ENCODE assay signal across 11 mouse cellular contexts in the genomic region with DNA sequence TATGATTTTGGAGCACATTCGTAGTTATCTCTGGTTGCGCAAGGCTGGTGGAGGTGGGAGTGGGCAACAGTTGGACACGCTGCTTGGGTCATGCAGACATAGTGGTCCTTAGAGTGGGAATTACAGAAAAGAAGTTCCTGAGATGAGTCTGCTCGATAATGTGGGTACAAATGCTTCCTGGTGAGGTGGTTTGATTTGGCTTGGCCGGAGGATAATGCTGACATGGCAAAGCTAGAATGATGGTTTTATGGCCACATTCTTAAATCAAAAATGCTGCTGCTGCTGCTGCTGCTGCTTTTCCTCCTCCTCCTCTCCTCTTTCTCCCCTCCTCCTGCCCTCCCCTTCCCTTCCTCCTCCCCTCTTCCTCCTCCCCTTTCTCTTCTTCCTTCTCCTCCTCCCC. TPM values are rescaled to one million over a fixed set of nuclear protein-coding genes. Genes with fewer than 3 reads are reported as not detected.
DNase-seq lines count a peak whose midpoint lies in the region; ATAC-seq lines count a peak whose summit lies in the region.
"Had no signal": no experiment of that assay in that cellular context is flagged by ENCODE, and none has a peak within 500 bp of the region (broad histone marks: within the 10 kb centered on the region; RNA-seq: fewer than 3 reads in every experiment).

No protein-coding gene starts in this region.

- H3K27me3 ChIP-seq in forebrain, embryonic 12.5 days, result 0 out of 2 replicates have a peak, but pooled peaks cover 6% of the 10 kb centered on the region
- no peaks in the 10 kb centered on the region; the same call in 1 of the 2 replicates for H3K27me3 ChIP-seq in forebrain, embryonic 16.5 days (replicated peaks; ENCODE audit: control insufficient read depth, insufficient read depth, low read length)
- no peaks in the 10 kb centered on the region for H3K27me3 ChIP-seq in lung, embryonic 15.5 days
- no peaks in the 10 kb centered on the region for H3K27me3 ChIP-seq in embryonic facial prominence, embryonic 11.5 days (ENCODE audit: control insufficient read depth, insufficient read depth, low read length)
- H3K27me3 ChIP-seq in limb, embryonic 11.5 days (ENCODE audit: control insufficient read depth, insufficient read depth, low read length), result no peaks in the 10 kb centered on the region
- H3K27me3 ChIP-seq: forebrain, embryonic 13.5 days; neural tube, embryonic 12.5 days had no signal

- WGBS in forebrain, embryonic 12.5 days, result 92% methylated on average over 5 of the region's 5 CpGs
- 93% methylated on average over 5 of the region's 5 CpGs for WGBS in forebrain, embryonic 16.5 days
- WGBS in lung, embryonic 15.5 days, result 73% methylated on average over 5 of the region's 5 CpGs
- WGBS in embryonic facial prominence, embryonic 11.5 days, result 84% methylated on average over 5 of the region's 5 CpGs
- WGBS in limb, embryonic 11.5 days, result 58% methylated on average over 5 of the region's 5 CpGs

- peaks cover 14% of the 10 kb centered on the region for H3K4me1 ChIP-seq in forebrain, embryonic 12.5 days
- H3K4me1 ChIP-seq in forebrain, embryonic 16.5 days (replicated peaks; ENCODE audit: control insufficient read depth, insufficient read depth, low read length), result peaks cover 11% of the 10 kb centered on the region
- H3K4me1 ChIP-seq in lung, embryonic 15.5 days, result peaks cover 23% of the 10 kb centered on the region
- H3K4me1 ChIP-seq in embryonic facial prominence, embryonic 11.5 days (ENCODE audit: control insufficient read depth, insufficient read depth, low read length), result no peaks in the 10 kb centered on the region
- peaks cover 21% of the 10 kb centered on the region for H3K4me1 ChIP-seq in limb, embryonic 11.5 days (ENCODE audit: control insufficient read depth, insufficient read depth, low read length)

- no peak overlapping the region for H3K9ac ChIP-seq in forebrain, embryonic 12.5 days
- H3K9ac ChIP-seq in forebrain, embryonic 16.5 days (replicated peaks; ENCODE audit: low read depth, low read length), result no peak overlapping the region
- H3K9ac ChIP-seq in lung, embryonic 15.5 days, result no peak overlapping the region
- H3K9ac ChIP-seq in embryonic facial prominence, embryonic 11.5 days (replicated peaks; ENCODE audit: low read length), result no peak overlapping the region
- no peak overlapping the region for H3K9ac ChIP-seq in limb, embryonic 11.5 days (ENCODE audit: low read length)
- H3K9ac ChIP-seq: neural tube, embryonic 12.5 days had no signal

- DNase-seq in lung, postnatal 25 days (ENCODE audit: low spot score), result no peak
- DNase-seq in embryonic facial prominence, embryonic 11.5 days (ENCODE audit: low spot score), result no peak
- peak; percentile 54 for DNase-seq in limb, embryonic 11.5 days (ENCODE audit: low spot score)
- no peak for DNase-seq in liver
- DNase-seq in frontal cortex, postnatal 10 days (ENCODE audit: low spot score in 2 of 2), result no peak
- DNase-seq: cerebellum, adult 11-12 months had no signal

- no peak overlapping the region for H3K4me3 ChIP-seq in forebrain, embryonic 12.5 days (replicated peaks)
- H3K4me3 ChIP-seq in forebrain, embryonic 16.5 days (replicated peaks; ENCODE audit: low read length), result no peak overlapping the region
- H3K4me3 ChIP-seq in lung, embryonic 15.5 days, result no peak overlapping the region
- no peak overlapping the region for H3K4me3 ChIP-seq in embryonic facial prominence, embryonic 11.5 days (ENCODE audit: low read depth, low read length)
- H3K4me3 ChIP-seq in limb, embryonic 11.5 days (ENCODE audit: low read depth, low read length), result no peak overlapping the region

- H3K36me3 ChIP-seq in forebrain, embryonic 12.5 days (replicated peaks), result no peaks in the 10 kb centered on the region
- no peaks in the 10 kb centered on the region for H3K36me3 ChIP-seq in forebrain, embryonic 16.5 days (ENCODE audit: control insufficient read depth, insufficient read depth)
- H3K36me3 ChIP-seq in lung, embryonic 15.5 days, result no peaks in the 10 kb centered on the region
- no peaks in the 10 kb centered on the region for H3K36me3 ChIP-seq in embryonic facial prominence, embryonic 11.5 days (replicated peaks; ENCODE audit: control insufficient read depth, insufficient read depth, low read depth, low read length)
- no peaks in the 10 kb centered on the region for H3K36me3 ChIP-seq in limb, embryonic 11.5 days (ENCODE audit: control insufficient read depth, insufficient read depth, low read length)
- H3K36me3 ChIP-seq: neural tube, embryonic 12.5 days had no signal

- H3K9me3 ChIP-seq in forebrain, embryonic 12.5 days, result no peaks in the 10 kb centered on the region
- no peaks in the 10 kb centered on the region for H3K9me3 ChIP-seq in forebrain, embryonic 16.5 days (ENCODE audit: control insufficient read depth, low read length)
- H3K9me3 ChIP-seq in lung, embryonic 15.5 days, result no peaks in the 10 kb centered on the region
- H3K9me3 ChIP-seq in embryonic facial prominence, embryonic 11.5 days (replicated peaks; ENCODE audit: control insufficient read depth, low read length), result no peaks in the 10 kb centered on the region
- H3K9me3 ChIP-seq in limb, embryonic 11.5 days (ENCODE audit: control insufficient read depth, low read length), result no peaks in the 10 kb centered on the region
- H3K9me3 ChIP-seq: forebrain, embryonic 13.5 days; neural tube, embryonic 12.5 days had no signal

- no peak for ATAC-seq in forebrain, embryonic 12.5 days (ENCODE audit: low FRiP score)
- no peak for ATAC-seq in forebrain, embryonic 16.5 days
- ATAC-seq in lung, embryonic 15.5 days (ENCODE audit: borderline replicate concordance, extremely low read depth, low FRiP score, low TSS enrichment), result no peak
- ATAC-seq in embryonic facial prominence, embryonic 11.5 days (replicated peaks; ENCODE audit: insufficient number of reproducible peaks, low FRiP score, low TSS enrichment, low read depth), result no peak
- ATAC-seq in limb, embryonic 11.5 days (ENCODE audit: insufficient number of reproducible peaks, low FRiP score, low TSS enrichment, low read depth), result no peak

- no peak overlapping the region for H3K4me2 ChIP-seq in forebrain, embryonic 12.5 days
- no peak overlapping the region for H3K4me2 ChIP-seq in forebrain, embryonic 16.5 days (ENCODE audit: low read length)
- peak overlapping the region; percentile 60; the same call in 1 of the 2 replicates for H3K4me2 ChIP-seq in lung, embryonic 15.5 days
- no peak overlapping the region for H3K4me2 ChIP-seq in embryonic facial prominence, embryonic 11.5 days (ENCODE audit: low read depth, low read length)
- H3K4me2 ChIP-seq in limb, embryonic 11.5 days (ENCODE audit: low read depth, severe bottlenecking), result no peak overlapping the region

- peak overlapping the region; percentile 68; the same call in 1 of the 2 replicates for H3K27ac ChIP-seq in forebrain, embryonic 12.5 days
- H3K27ac ChIP-seq in forebrain, embryonic 16.5 days (ENCODE audit: low read length), result no peak overlapping the region
- H3K27ac ChIP-seq in lung, embryonic 15.5 days, result no peak overlapping the region
- peak overlapping the region; percentile 81 for H3K27ac ChIP-seq in embryonic facial prominence, embryonic 11.5 days (replicated peaks; ENCODE audit: low read depth, low read length)
- H3K27ac ChIP-seq in limb, embryonic 11.5 days (replicated peaks; ENCODE audit: low read depth, low read length), result peak overlapping the region; percentile 99

RNA-seq across cellular contexts. Expression of a gene that starts 24.5 kb away (rescaled TPM):
- polyA plus RNA-seq in forebrain, embryonic 12.5 days (2016; fragmentation: Nextera tagmentation; extraction: Ambion mirVana), result 13.9 and 18.5 TPM in 2 replicates
- 3.0 and 3.6 TPM in 2 replicates for polyA plus RNA-seq in forebrain, embryonic 16.5 days (2015; fragmentation: Nextera tagmentation; extraction: Ambion mirVana)
- 17.1 and 17.6 TPM in 2 replicates for polyA plus RNA-seq in lung, embryonic 15.5 days (2015; fragmentation: Nextera tagmentation; extraction: Ambion mirVana)
- polyA plus RNA-seq in embryonic facial prominence, embryonic 11.5 days (2014; fragmentation: Nextera tagmentation; extraction: Ambion mirVana), result 10.2 and 11.8 TPM in 2 replicates
- polyA plus RNA-seq in limb, embryonic 11.5 days (2014; fragmentation: Nextera tagmentation; extraction: Ambion mirVana), result 17.8 and 21.1 TPM in 2 replicates

Comparison
In these comparisons a context has a peak if more than half of its experiments do, and no peak if none do; other contexts are left out.
1. H3K27ac ChIP-seq: peak in forebrain, embryonic 12.5 days (single experiment), embryonic facial prominence, embryonic 11.5 days (single experiment) and limb, embryonic 11.5 days (single experiment); none in forebrain, embryonic 16.5 days (single experiment) and lung, embryonic 15.5 days (single experiment).